Mouse (Mus musculus): ENCODE results near the gene Cdk14.

- no peak for TF ChIP-seq POLR2A (IDR thresholded peaks at IDR 0.05; ENCODE audit: low read depth, low read length)
- no peak for TF ChIP-seq CTCF (conservative IDR thresholded peaks at IDR 0.05; ENCODE audit: insufficient read depth, insufficient read length, low read depth, low read length)
Observed at GRCm38 (mm10) chr5:5175611-5176010, 244.5 kb downstream of the Cdk14 start.

All from kidney, adult 2 months (tissue).